Mouse (Mus musculus) thymus, adult 2 months (tissue): ENCODE results near the gene Svop. TPM values are rescaled to one million over a fixed set of nuclear protein-coding genes. Genes with fewer than 3 reads are reported as not detected.

Experiments
- DNase-seq: peaks from one replicate; pipeline ENCODE4 v3.0.0; 2021
- H3K27ac ChIP-seq: fragments of 200-500 bp; 2 replicates; pipeline ENCODE4 v1.5.1; 2012; ENCODE audit warnings: low read length, control low read depth; ENCODE audit not compliant: control insufficient read depth, insufficient read depth
- H3K27me3 ChIP-seq: fragments of 200-500 bp; 2 replicates; pipeline ENCODE4 v1.6.1; 2012; ENCODE audit warnings: mild to moderate bottlenecking, low read length, moderate library complexity, mixed read lengths; ENCODE audit not compliant: control insufficient read depth, insufficient read depth
- H3K36me3 ChIP-seq: fragments of 200-500 bp; 2 replicates; pipeline ENCODE4 v1.6.1; 2012; ENCODE audit warnings: mild to moderate bottlenecking, low read length, moderate library complexity; ENCODE audit not compliant: control insufficient read depth, insufficient read depth
- H3K4me1 ChIP-seq: fragments of 200-500 bp; replicated peaks from 2 replicates; pipeline ENCODE4 v1.6.1; 2012; ENCODE audit warnings: low read length; ENCODE audit not compliant: control insufficient read depth, insufficient read depth
- H3K4me3 ChIP-seq: fragments of 200-500 bp; 2 replicates; pipeline ENCODE4 v1.5.1; 2012; ENCODE audit warnings: mild to moderate bottlenecking, low read length, control low read depth, moderate library complexity; ENCODE audit not compliant: control insufficient read depth, insufficient read depth
- CTCF ChIP-seq: fragments of 200-500 bp; IDR thresholded peaks from 2 replicates; pipeline ENCODE4 v1.5.1; 2012; ENCODE audit warnings: mild to moderate bottlenecking, control low read depth, low read length, moderate library complexity, borderline replicate concordance; ENCODE audit not compliant: control insufficient read depth, poor library complexity, insufficient read depth; ENCODE audit errors: extremely low read depth
- POLR2A ChIP-seq: fragments of 200-500 bp; IDR thresholded peaks from 2 replicates; pipeline ENCODE4 v1.6.1; 2012; ENCODE audit warnings: mild to moderate bottlenecking, low read length, control low read depth, moderate library complexity; ENCODE audit not compliant: control insufficient read depth, poor library complexity, insufficient read depth; ENCODE audit errors: extremely low read depth
- WGBS: fragments of 180-500 bp; shearing (Covaris S2); methylation state at CpG from one replicate; pipeline ENCODE4 v1.1.7; 2018; 5-methylcytosine and 5-hydroxymethylcytosine counted together
- polyA plus RNA-seq: library from polyadenylated mRNA; depleted of rRNA; stranded (reverse); fragments of >200 nt; gene quantifications from 2 replicates; pipeline ENCODE4 v1.2.3, GENCODE M21; 2012

The Svop gene
- polyA plus RNA-seq, 1 experiment = 0.05 TPM

- Histone ChIP-seq H3K4me1 (no peaks in the 10 kb centered on the region), H3K27me3 (no peaks in the 10 kb centered on the region), H3K4me3 (no peak overlapping the region), H3K36me3 (no peaks in the 10 kb centered on the region), H3K27ac (no peak overlapping the region)
- TF ChIP-seq POLR2A (no peak), CTCF (no peak)
- WGBS = 81% methylated on average over 4 of the region's 4 CpGs
- DNase-seq = no peak
These were observed 84.4 kb downstream of the Svop start for GRCm38 (mm10) chr5:114006974-114007373.

- H3K4me1 ChIP-seq = no peaks in the 10 kb centered on the region
- no peaks in the 10 kb centered on the region for H3K36me3 ChIP-seq
- no peak for DNase-seq
- WGBS = 88% methylated on average over 5 of the region's 5 CpGs
- H3K27me3 ChIP-seq = no peaks in the 10 kb centered on the region
- no peak for TF ChIP-seq POLR2A
- no peak for TF ChIP-seq CTCF
- no peak overlapping the region for H3K27ac ChIP-seq
- H3K4me3 ChIP-seq = no peak overlapping the region
These were observed 86.3 kb downstream of the Svop start for GRCm38 (mm10) chr5:114005100-114005499.

- Histone ChIP-seq H3K36me3 (no peaks in the 10 kb centered on the region), H3K27ac (no peak overlapping the region), H3K4me3 (no peak overlapping the region), H3K27me3 (no peaks in the 10 kb centered on the region), H3K4me1 (no peaks in the 10 kb centered on the region)
- TF ChIP-seq CTCF (no peak), POLR2A (no peak)
- no peak for DNase-seq
- 94% methylated on average over 11 of the region's 11 CpGs for WGBS
These were observed 86.8 kb downstream of the Svop start for GRCm38 (mm10) chr5:114004573-114004972.

- H3K27me3 ChIP-seq = no peaks in the 10 kb centered on the region
- no peak within 1 kb of the TSS for H3K4me3 ChIP-seq
- H3K4me1 ChIP-seq = no peaks in the 10 kb centered on the region
- 78% methylated on average over 5 of the region's 5 CpGs for WGBS
- no peaks in the 10 kb centered on the region for H3K36me3 ChIP-seq
- DNase-seq = no peak
- TF ChIP-seq POLR2A = no peak
- no peak within 1 kb of the TSS for H3K27ac ChIP-seq
These were observed 87.8 kb downstream of the Svop start, which contains the start of gene Dao for GRCm38 (mm10) chr5:114003542-114003941. Dao (plus strand) TSS chr5:114003703.

GRCm38 (mm10) chr5:113999382-113999781 is 92.0 kb downstream of the Svop start:
- Histone ChIP-seq H3K36me3 (no peaks in the 10 kb centered on the region), H3K4me1 (no peaks in the 10 kb centered on the region), H3K27me3 (no peaks in the 10 kb centered on the region), H3K27ac (no peak overlapping the region), H3K4me3 (no peak overlapping the region)
- TF ChIP-seq POLR2A = no peak
- TF ChIP-seq CTCF = no peak
- no peak for DNase-seq
- 19% methylated on average over 5 of the region's 5 CpGs for WGBS

- DNase-seq = no peak
- Histone ChIP-seq H3K4me3 (no peak overlapping the region), H3K27ac (no peak overlapping the region), H3K27me3 (no peaks in the 10 kb centered on the region; the same call in 1 of the 2 replicates), H3K36me3 (no peaks in the 10 kb centered on the region), H3K4me1 (peaks cover 8% of the 10 kb centered on the region)
- 89% methylated on average over 2 of the region's 2 CpGs for WGBS
- TF ChIP-seq CTCF = no peak
- no peak for TF ChIP-seq POLR2A
These were observed 94.9 kb downstream of the Svop start for GRCm38 (mm10) chr5:113996458-113996857.

- 3% methylated on average over 81 of the region's 83 CpGs for WGBS
- H3K27me3 ChIP-seq = no peaks in the 10 kb centered on the region; the same call in 1 of the 2 replicates
- no peaks in the 10 kb centered on the region for H3K36me3 ChIP-seq
- H3K27ac ChIP-seq = peak within 1 kb of the TSS; percentile 52
- peaks cover 8% of the 10 kb centered on the region for H3K4me1 ChIP-seq
- H3K4me3 ChIP-seq = peak within 1 kb of the TSS; percentile 61
- DNase-seq = peak; percentile 61
- TF ChIP-seq POLR2A = no peak
- TF ChIP-seq CTCF = no peak
These were observed 97.6 kb downstream of the Svop start, which contains the start of gene Ssh1 for GRCm38 (mm10) chr5:113993487-113994465. Ssh1 (minus strand) TSS chr5:113993894.
